Mouse (Mus musculus): ENCODE results near the gene Gm5868.
"Not testable (repeated sequence)": the region's sequence is repeated elsewhere in the genome, so short reads cannot be mapped to it uniquely, and the experiment has no call there.

Gm5868 gene

DNA sequence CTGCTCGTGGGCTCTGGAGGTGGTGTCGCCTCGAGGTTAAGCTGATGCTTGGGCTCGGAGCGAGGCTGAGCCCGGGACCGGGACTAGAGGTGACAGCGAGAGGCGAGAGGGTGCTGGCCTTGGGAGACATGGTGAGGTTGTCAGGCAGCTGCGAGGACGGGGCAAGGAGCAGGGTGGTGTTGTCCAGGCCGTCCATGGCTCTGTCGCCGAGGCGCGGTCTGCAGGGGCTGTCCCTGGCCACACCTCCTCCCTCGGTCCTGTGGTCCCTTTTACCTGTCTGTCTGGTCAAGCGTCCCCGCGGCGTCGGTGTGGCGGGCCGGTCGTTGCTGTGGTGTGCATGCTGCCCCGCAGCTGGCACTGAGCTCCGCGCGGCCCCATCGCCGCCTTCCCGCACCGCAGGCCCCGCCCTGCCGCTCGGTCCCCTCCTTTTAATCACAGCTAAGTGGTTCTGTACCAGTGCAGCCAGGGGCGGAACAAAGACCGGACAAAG is at the start of gene Gm5868:
Gene Gm5868, minus strand, starts transcription at position 360 of the 490 bp plus-strand sequence.
- CTCF ChIA-PET, result no interaction called here

DNA sequence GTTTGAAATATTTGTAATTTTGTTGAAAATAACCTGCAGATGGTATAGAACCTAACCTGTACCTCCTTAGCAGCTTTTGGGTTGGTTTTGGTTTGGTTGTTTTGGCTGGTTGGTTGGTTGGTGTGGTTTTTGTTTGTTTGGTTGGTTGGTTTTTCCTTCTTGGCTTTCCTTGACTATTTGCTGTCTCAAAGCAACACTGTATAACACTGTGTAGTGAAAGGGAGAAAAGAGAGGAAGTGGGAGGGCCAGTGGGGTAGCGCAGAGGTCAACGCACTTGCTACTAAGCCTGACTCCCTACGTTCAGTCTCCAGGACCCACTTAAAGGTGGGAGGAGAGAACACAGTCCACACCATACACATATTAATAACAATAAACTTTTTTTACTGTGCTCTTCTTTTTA is 49.2 kb upstream of the Gm5868 start:
- CTCF ChIA-PET, result no interaction called here

DNA sequence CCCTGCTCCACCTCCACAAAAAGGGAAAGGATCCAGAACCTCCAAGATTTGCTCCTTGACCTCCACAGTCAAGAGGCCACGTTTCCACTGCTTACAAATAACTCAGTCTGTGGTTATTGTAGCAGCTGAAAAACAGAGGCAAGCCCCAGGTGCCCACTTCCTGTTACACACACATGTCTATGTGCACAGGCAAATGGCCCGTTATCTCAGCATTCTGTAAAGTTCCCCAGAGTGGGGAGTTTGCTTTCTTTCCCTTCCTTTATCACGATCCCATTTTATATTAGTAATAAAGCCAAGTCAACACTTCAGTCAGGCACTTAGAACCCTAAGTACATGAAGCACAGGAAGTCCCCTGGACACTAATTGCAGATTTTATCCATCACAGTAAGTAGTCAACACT is 48.8 kb upstream of the Gm5868 start:
- CTCF ChIA-PET, result no interaction called here

DNA sequence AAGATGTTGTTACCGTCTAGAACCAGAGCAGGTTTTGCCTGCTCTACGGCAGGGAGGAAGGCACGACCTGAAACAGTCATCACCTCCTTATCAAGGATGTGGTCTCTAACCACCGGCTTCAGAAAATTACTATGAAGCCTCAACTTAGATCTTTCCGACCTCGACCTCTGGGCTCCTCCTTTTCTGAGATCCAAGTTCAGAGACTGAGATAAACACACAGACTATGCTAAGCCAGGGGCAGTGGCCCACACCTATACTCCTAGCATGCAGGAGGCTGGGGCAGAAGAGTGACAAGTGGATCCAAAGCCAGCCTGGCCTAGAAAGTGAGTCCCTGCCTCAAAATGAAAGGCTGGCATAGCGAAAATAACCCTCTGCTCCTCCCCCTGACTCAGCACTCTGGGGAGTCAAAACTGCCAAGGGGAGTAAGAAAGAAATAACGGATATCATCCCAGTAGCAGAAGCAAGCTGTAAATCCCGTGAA is 47.5 kb upstream of the Gm5868 start:
- CTCF ChIA-PET, result no interaction called here

DNA sequence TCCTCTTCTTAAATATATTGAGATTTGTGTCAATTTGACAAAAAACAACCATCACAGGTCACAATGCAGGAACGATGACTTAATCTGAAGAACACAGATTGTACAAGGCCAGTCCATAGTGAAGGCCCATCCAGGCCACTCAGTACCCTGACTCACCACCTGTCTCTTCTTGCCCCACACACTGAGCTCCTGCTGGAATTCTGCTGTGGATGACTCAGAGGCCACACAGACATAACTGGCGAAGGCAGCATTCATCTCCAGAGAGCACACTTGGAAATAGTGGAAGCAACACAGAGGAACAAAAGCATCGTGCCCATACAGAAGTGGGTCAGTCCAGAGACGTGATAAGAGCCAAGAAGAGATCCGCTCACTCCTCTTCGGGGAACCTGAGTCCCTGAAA is 42.7 kb upstream of the Gm5868 start:
- CTCF ChIA-PET, result no interaction called here

DNA sequence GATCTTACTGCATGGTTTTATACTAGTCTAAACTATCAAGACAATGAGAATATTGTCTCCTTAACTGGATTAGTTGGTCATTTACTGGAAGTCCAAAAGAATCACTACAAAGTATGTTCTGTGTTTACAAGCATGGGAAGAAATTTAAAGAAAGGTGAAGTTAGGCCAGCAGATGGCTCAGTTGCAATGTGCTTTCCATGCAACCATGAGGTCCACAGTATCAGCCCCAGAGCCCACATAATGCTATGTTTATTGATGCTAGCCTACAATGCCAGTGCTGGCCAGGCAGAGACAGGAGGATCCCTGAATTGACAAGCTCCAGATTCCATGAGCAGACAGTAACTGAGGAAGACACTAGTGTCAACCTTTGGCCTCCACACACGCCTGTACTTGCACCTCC is 33.7 kb upstream of the Gm5868 start:
- CTCF ChIA-PET, result no interaction called here

DNA sequence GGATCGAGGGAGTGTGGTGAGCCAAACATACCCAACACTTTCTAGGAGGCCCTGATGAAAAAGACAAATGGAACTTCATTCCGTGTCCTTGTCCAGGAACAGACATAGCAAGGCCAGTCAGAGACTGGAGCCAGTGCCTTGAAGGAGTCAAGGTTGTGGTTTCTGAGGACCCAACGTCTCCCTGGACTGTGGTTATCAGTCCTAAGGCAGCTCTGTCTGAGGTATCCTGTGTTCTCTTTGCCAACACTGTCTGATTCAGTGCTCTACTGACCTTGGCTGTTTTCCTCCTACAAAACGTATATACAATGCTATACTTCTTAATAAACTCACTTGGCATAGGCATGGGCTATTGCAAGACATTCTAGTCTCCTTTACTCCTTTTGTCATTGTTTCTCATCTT is 30.1 kb upstream of the Gm5868 start:
- CTCF ChIA-PET, result no interaction called here

DNA sequence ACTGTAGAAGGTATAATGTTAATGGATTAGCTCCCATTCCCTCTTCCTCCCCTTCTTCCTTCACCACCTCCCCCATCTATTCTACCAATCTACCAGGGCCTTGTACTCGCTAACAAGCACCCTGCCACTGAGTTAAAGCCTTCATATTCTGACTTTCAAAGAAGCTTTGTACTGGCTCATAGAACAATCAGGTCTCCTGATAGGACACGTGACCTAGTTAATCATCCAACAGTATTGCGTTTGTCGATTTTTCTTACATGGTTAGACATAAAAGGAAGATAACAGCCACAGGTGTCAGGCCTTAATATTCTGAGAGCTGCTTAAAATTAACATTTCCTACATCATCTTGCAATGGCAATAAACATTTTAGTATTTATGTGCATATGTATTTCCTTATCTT is 15.8 kb upstream of the Gm5868 start:
- CTCF ChIA-PET, result no interaction called here

DNA sequence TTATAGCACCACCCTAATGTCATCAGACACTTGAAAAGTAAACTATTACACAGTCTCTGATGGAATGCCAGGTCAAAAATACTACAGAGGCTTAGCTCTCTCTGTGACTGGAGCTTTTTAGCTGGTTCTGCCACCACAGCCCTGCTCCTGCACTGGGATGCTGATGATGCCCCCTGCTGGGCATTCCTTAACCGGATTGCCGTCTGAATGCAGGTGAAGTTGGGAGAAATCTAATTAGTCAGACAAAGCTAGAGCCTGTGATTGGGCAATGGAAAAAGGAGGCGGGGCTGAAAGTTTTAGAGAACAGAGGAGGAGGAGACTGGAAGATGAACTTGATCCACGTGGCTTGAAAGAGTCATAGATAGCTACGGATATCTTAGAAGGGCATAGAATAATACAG is 13.7 kb upstream of the Gm5868 start:
- CTCF ChIA-PET, result no interaction called here

DNA sequence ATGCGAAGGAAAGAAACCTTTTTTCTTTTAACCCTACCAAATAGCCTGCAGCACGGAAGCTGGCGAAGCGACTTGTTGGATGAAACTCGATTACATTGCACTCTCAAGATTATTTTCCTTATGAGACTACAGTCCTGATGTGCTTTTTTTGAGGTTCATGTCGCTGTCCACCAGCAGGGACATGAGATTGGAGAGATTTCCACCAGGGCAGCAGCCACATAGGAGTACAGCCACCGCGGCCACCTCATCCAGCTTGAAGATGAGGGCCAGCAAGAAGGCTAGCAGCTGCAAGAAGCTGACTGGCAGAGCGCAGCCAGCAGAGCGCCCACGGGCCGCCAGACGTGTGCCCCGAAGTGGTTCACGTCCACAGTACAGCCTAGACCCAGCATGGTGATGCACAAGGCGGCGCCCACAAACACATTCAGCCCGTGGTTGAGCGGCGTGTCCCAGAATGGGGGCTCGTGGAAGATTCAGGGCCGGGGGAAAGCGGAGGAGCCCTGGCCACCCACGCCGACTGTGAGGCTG is 622 bp downstream of the Gm5868 start:
- CTCF ChIA-PET, result not testable (repeated sequence)

DNA sequence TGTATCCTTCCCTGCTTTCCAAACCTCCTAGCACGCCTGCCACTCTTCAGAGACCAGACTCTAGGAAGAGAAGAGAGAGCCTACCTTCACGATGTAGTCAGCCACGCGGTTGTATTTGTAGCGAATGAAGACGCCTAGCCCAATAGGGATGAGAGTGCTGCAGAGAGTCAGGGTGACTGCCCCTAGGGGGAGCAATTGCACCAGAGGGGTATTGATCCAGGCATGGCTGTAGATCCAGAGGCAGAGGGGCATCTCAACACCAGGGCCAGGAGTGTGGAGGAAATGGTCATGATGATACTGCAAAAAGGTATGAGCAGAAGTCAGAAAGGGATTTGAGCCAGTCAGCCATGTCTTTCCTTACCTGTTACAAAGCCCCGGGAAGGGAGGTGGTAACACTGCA is 1.2 kb downstream of the Gm5868 start:
- CTCF ChIA-PET, result not testable (repeated sequence)

DNA sequence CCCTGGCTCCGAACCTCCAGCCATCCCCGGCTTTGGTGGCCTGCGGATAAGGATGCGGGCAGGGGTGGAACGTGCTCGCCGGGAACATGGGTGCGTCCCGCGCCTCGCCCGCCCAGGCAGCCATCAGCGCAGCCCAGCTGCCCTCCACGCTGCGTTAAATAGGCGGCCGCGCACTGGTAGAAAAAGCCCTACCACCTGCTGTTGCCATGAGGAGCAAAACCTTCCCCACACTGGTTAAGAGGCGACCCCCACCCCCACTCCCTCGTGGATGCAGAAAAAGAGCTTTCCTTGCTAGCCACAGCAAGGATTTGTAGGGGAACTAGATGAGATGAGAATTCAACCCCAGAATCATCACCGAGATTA is 6.4 kb downstream of the Gm5868 start, which contains the start of gene Zar1:
Gene Zar1, minus strand, starts transcription at position 285 of the 363 bp plus-strand sequence.
- CTCF ChIA-PET, result not testable (repeated sequence)

DNA sequence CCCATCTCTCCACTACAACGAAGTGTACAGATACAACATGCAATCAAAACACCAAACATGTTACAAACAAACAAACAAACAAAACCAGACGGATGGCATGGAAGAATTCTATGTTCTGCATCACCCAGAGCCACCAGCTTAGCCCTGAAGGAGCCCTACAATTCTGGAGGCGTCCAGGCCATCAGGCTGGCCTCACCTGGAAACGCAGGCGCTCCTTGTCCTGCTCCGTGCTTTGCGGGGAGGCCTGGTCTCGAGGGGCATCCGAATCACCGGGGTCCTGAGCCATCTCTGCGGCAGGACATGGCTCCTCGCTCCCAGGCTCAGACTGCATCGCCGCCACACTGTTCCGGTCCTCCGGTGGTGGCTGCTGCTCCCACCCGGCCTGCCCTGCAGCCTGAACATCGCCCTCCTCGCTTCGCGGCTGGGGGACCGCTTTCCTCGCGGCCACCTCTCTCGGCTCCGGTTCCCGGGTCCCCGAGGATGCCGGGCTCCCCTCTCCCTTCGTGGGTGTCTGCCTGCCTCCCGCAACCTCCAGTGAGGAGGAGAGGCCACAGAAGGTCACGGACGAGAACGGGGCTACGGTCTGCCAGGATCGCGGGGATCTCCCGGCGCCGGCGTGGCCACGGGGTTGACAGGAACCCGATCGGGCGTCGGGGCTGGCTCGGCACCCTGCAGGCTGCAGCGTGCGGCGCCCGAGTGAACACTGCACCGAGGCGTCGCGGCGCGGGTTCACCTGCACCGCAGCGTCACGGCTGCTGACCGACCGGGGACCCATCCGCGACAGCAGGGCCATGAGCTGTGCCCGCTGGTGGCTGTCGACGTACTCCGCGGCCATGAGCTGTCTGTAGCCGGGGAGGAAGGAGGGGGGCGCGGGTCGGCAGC is 7.0 kb downstream of the Gm5868 start:
- CTCF ChIA-PET, result not testable (repeated sequence)

DNA sequence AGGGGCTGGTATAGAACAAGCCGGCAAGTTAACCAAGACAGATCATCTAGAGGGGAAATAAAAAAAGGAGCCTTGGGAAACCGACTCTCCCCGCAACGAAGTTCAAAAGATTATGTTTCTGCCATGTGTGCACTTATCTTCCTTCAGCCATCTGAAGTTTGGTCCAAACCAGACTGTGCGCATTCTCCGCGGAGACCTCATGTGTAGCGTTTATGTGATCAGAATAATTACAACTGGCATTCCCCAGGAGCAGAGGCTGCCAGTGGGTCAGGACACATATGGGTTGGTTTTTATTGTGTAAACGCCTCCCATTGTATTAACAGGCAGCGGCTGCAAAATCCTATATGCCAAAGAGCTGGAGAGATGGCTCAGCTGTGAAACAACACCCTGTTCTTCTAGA is 7.8 kb downstream of the Gm5868 start:
- CTCF ChIA-PET, result interaction anchor here (0.7 kb wide), 1 partner anchor 238 kb away, joined by 8 read pairs; no protein-coding TSS in a partner anchor

DNA sequence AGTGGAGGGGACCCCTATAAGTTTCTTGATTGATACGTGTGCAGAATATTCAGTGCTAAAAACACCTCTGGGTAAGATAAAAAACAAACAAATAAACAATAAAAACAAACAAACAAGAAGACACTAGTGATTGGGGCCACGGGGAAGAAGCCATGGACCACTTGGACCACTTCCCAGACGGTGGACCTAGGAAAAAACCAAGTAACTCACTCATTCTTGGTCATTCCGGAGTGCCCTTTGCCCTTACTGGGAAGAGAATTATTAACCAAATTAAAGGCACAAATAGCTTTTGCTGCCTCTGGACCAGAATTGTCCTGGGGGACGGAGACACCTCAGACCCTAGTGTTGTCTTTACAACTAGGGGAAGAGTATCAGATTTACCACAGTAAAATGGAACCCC is 21.7 kb downstream of the Gm5868 start:
- CTCF ChIA-PET, result no interaction called here

DNA sequence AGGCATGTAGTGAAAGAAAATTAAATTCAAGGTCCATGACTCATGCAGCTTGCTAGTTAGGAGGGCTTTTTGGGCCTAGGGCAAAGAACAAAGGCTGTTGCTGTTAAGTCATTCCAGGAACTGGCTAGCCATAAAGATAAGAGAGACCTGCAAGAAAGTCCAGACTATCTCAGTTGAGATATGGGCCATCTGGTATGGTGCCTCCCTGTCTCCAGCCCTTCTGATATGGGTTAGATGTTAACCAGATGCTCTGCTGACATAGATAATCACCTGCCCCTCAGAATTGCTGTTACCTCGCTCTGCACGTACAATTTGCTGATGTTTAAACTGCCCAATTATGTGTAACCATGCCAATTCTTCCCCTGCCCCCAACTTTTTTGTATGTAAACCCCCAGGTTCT is 24.2 kb downstream of the Gm5868 start:
- CTCF ChIA-PET, result not testable (repeated sequence)

DNA sequence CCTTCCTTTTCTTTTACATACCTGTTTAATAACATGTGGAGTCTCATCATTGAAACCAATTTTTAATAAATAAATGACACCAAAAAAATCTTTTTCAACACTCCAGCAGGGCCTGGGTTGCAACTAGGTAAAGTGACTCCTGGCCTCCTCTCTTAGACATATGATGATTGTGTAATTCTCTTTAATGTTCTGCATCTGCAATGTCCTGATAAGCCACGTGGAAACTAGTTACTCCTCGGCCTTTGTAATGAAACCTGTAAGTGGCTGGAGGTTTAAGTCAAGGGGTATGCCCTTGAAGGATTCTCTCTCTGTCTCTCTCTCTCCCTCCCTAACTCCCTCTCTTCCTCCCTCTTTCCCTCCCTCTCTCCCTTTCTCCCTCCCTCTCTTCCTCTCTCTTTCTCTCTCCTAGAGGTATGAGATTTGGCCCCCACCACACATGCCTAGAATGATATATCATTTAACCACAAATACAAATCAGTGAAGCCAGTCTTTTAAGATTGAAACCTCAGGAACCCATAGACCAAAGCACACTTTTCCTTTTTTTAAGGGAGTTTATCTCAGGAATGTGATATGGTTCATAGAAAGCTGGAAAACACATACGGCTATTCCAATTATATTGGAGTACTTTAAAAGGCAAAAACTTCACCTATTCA is 26.2 kb downstream of the Gm5868 start:
- CTCF ChIA-PET, result interaction anchor here (0.6 kb wide), 1 partner anchor 181 kb away, joined by 5 read pairs; no protein-coding TSS in a partner anchor

DNA sequence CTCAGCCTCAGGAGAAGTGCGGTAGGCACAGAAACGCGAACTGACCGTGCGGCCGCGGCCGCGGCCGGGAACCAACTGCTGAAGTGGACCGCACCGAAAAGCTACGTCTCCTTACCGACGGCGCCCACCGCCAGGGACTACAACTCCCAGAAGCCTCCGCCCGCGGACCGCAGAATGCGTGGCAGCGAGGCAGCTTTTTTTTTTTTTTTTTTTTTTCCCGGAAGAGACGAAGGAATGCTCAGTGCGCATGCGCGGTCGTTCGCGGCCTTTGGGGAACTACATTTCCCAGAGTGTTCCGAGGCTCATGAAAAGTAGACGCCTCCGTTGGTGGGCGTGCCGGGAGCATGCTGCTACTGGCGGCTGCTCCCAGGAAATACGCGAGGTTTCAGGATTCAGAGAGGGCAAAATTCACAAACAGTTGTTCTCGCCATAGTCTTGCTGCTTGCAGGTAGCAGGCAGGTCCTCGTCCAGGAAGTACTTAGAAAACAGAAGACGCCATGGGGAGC is 27.8 kb downstream of the Gm5868 start, which contains the start of gene Nfxl1:
Gene Nfxl1, minus strand, starts transcription at position 141 of the 506 bp plus-strand sequence.
- CTCF ChIA-PET, result interaction anchor here (0.7 kb wide), 1 partner anchor 169 kb away, joined by 3 read pairs; no protein-coding TSS in a partner anchor

DNA sequence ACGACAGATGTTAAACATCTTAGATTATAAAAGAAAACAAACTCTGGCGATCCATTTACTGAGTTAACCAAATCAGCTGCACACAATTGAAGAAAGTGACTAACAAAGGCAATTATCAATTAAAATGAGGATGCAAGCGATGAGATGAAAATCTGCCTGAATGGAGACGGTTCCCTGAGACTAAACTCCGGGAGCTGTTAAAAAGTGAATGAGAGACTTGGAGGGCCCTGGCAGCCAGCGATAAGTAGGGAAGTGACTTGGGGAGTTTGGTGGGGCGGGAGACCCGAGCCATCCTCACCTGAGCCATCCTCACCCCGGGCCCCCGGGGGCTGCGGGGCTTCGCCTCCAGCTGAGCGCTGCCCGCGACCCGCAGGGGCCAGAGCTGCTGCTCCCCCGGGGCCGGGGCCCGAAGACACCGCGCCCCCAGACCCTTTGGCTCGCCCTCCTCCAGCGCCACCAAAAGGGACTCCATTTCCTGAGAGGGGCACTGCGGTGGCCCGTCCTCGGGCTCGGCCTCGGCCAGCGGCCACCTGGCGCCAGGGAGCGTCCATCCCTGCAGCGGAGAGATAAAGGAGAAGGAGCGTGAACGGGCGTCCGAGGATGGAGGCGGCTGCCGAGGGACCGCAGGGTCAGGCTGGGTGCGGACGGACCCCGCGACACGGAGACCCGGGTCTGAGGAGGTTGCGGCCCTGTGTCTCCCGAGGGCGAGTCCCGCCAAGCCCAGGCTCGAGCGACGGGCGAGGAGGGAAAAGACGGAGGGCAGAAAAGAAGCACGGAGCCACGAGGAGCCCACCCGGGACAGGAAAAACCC is 28.4 kb downstream of the Gm5868 start:
- CTCF ChIA-PET, result no interaction called here

DNA sequence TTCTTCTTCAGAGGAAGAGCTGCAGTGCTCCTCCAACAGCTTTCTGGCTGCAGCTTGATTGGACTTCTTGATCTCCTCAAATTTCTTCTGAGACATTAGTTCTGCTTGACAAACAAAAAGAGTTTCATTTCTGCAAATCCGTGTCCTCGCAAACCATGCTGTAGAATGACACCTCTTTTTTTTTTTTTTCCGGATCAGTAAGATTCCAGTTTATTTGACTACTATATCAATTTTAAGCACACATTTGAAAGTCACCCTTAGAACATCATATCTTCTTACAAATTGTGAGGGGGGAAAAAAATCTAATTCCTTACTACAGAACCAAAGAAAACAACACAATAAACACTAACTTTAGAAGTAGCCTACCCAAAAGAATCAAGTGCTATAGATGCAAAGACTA is 31.1 kb downstream of the Gm5868 start:
- CTCF ChIA-PET, result interaction anchor here (0.7 kb wide), 1 partner anchor 251 kb away, joined by 6 read pairs; no protein-coding TSS in a partner anchor

DNA sequence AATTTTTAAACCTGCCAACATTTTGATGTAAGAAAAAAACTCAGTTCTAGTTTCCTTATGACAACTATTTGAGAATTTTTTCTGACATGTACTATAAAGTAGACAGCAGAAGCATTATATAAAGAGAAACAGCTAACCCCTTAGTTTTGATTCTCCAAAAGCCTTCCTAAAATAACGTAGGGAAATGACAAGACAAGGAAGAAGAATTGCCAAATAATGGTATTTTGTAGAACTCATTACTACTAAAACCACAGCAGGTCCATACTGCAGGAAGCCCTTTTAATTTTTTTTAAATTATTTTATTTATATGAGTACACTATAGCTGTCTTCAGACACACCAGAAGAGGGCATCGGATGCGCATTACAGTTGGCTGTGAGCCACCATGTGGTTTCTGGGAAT is 36.1 kb downstream of the Gm5868 start:
- CTCF ChIA-PET, result no interaction called here
